Mouse (Mus musculus) cerebellum, adult 2 months (tissue): ENCODE measurements at regions not wholly inside any gene's neighbourhood (a gene's known extent, or its start where the extent isn't known, plus 50 kb on each side); places are given as distances from the start of the nearest gene placed in this dataset.

Experiments
- DNase-seq, 2 experiments: peaks; one replicate each; pipeline ENCODE4 v3.0.0; 2021
- H3K27ac ChIP-seq: fragments of 200-500 bp; 2 replicates; pipeline ENCODE4 v1.5.1; 2012; ENCODE audit warnings: low read length, control low read depth, inconsistent platforms; ENCODE audit not compliant: insufficient read depth
- H3K27me3 ChIP-seq: fragments of 200-500 bp; 2 replicates; pipeline ENCODE4 v1.6.1; 2012; ENCODE audit warnings: inconsistent platforms, mild to moderate bottlenecking, low read length, moderate library complexity; ENCODE audit not compliant: control insufficient read depth, insufficient read depth
- H3K4me1 ChIP-seq: fragments of 200-500 bp; 2 replicates; pipeline ENCODE4 v1.6.1; 2011; ENCODE audit warnings: low read length; ENCODE audit not compliant: control insufficient read depth, insufficient read depth
- H3K4me3 ChIP-seq: fragments of 200-500 bp; replicated peaks from 2 replicates; pipeline ENCODE3; 2011; ENCODE audit warnings: mild to moderate bottlenecking, low read depth, low read length, control low read depth; ENCODE audit not compliant: insufficient read depth
- CTCF ChIP-seq: fragments of 200-500 bp; IDR thresholded peaks from 2 replicates; pipeline ENCODE4 v1.5.1; 2011; ENCODE audit warnings: low read depth, mild to moderate bottlenecking, control low read depth, low read length, moderate library complexity, borderline replicate concordance; ENCODE audit not compliant: insufficient read depth
- POLR2A ChIP-seq: fragments of 200-500 bp; IDR thresholded peaks from 2 replicates; pipeline ENCODE4 v1.6.1; 2011; ENCODE audit warnings: low read length, control low read depth, borderline replicate concordance; ENCODE audit not compliant: insufficient read depth
- WGBS: fragments of 180-500 bp; shearing (Covaris S2); methylation state at CpG from one replicate; pipeline ENCODE4 v1.1.7; 2018; 5-methylcytosine and 5-hydroxymethylcytosine counted together

DNA sequence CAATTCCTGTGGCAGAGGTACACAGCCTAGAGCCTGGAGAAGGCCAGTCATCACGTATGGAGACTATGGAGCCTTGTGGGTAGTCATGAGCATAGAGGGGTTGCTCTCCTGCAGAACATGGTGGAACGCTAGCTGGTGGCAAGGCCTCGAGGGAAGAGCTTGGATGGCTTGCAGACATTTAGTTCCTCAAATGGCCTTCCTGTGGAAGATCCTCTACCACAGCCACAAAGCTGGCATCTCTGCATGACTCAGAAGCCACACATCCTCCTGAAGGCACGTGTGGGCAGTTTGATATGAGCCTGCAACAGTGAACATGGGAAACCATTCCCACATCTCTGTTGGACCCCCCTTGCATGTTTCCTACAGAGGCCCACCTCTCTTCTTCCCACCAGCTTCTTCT lies 547.9 kb upstream of the Lrrc6 start:
- Histone ChIP-seq H3K4me3 (no peak overlapping the region), H3K27me3 (no peaks in the 10 kb centered on the region; the same call in 1 of the 2 replicates), H3K27ac (no peak overlapping the region), H3K4me1 (peaks cover 6% of the 10 kb centered on the region; the same call in 1 of the 2 replicates)
- TF ChIP-seq POLR2A = no peak
- TF ChIP-seq CTCF = no peak
- WGBS = 91% methylated on average over 4 of the region's 4 CpGs
- DNase-seq = no peak

DNA sequence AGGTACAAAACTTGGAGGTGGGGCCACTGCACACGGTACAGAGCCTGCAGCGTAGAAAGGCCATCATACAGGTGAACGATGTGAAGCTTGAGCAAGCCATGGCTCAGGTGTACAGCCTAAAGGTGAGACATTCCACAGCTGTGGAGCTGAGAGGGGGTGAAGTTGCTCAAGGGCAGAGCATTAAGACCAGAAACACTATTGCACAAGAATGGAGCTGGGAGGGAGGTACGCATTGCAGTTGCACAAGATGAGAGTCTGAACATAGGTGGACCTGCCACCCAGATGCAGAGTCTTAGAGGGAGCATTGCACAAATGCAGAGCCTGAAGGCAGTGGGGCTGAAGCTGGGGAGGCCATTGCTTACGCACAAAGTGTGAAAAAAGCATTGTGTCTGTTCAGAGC lies 547.4 kb upstream of the Lrrc6 start:
- H3K27me3 ChIP-seq = no peaks in the 10 kb centered on the region; the same call in 1 of the 2 replicates
- no peak overlapping the region for H3K27ac ChIP-seq
- no peak for DNase-seq
- H3K4me3 ChIP-seq = no peak overlapping the region
- H3K4me1 ChIP-seq = peaks cover 6% of the 10 kb centered on the region; the same call in 1 of the 2 replicates
- TF ChIP-seq POLR2A (no peak), CTCF (no peak)
- WGBS = 100% methylated on average over 5 of the region's 5 CpGs

DNA sequence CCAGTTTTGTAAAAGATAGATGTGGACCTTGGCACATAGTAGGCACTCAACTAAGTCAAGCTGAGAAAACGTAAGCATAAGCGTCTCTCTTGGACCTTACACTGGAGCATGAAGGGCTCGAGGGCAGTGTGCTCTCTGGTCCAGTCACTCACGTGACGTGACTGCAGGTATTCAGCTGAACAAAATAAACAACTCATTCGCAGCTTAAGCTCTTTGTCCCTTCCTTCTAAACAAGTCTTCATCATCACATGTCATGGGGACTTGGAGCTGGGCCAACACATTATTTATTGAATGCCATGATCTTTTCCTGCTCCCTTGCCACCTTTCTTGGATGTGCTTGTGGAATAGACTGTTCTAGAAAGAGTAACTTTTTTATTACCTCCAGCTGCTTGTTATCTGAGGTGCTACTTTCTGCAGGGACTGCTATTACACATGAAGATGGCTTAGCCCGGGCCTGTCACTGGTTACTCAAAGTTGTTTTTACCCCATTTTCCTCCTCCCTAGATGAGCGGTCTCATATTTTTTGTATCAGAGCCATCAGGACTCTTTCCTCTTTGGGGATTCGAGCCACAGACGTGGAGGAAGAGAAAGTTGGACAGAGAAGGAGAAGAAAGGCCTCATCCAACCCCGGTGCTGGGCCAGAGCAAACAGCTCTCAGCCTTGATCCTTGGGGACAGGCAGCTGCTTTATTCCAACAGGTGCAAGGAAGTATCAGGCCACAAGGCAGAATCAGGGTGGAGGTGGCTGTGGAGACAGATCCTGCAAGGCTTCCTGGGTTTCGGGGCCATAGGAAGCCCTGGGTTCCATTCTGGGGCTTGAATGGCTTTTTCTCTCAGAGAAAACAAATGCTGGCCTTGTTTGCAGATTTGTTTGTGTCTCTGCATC lies 545.5 kb upstream of the Lrrc6 start:
- 87% methylated on average over 12 of the region's 12 CpGs for WGBS

DNA sequence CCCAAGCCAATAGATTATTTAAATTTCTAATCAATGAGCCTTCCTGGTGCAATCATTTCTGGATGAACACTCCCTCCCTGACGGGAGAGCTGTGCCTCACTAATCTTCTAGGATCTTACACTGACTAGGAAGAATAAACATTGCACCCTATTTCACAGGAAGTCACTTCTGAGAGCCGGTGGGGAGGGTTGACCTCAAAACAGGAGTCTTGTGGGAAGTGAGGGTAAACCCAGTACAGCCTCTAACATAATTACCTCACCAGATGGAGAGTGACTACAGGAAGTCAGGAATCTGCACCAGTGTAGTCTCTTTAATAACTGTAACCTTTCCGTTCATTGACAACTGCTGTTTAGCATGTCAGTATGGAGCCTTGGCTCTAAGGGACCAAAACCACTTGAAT lies 544.6 kb upstream of the Lrrc6 start:
- TF ChIP-seq POLR2A = no peak
- DNase-seq = peak in 1 of 2 experiments; percentile 44
- Histone ChIP-seq H3K4me1 (peaks cover 8% of the 10 kb centered on the region; the same call in 1 of the 2 replicates), H3K4me3 (no peak overlapping the region), H3K27me3 (no peaks in the 10 kb centered on the region; the same call in 1 of the 2 replicates), H3K27ac (no peak overlapping the region)
- WGBS = 24% methylated on average over 3 of the region's 3 CpGs

More for the DNA sequence above, 545.5 kb upstream of the Lrrc6 start:
- no peak for TF ChIP-seq POLR2A
- no peaks in the 10 kb centered on the region; the same call in 1 of the 2 replicates for H3K27me3 ChIP-seq
- H3K4me1 ChIP-seq = peaks cover 6% of the 10 kb centered on the region; the same call in 1 of the 2 replicates
- H3K4me3 ChIP-seq = no peak overlapping the region
- 0 out of 2 replicates have a peak overlapping the region, but pooled peaks have one; percentile 21 for H3K27ac ChIP-seq
- no peak for DNase-seq

DNA sequence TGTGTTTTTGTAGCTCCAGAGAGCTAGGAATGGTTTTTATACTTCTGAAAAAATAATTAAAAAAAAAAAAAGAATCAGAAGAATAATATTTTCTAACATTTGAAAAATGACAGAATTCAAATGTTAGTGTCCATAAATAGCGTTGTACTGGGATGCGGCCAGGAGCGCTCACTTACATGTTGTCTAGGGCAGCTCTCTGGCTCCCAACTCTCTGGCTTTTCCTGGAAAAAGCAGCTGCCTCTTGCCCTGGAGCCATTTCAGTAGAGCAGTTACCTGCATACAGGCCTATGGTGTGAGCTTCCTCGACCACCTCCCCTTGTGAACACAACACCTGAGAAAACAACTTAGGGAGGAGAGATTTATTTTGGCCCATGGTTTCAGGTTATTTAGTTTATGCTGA lies 544.1 kb upstream of the Lrrc6 start:
- TF ChIP-seq CTCF (no peak), POLR2A (no peak)
- H3K4me1 ChIP-seq = peaks cover 8% of the 10 kb centered on the region
- DNase-seq = no peak
- H3K27me3 ChIP-seq = no peaks in the 10 kb centered on the region; the same call in 1 of the 2 replicates
- WGBS = 94% methylated on average over 4 of the region's 4 CpGs
- no peak overlapping the region for H3K27ac ChIP-seq
- H3K4me3 ChIP-seq = no peak overlapping the region

DNA sequence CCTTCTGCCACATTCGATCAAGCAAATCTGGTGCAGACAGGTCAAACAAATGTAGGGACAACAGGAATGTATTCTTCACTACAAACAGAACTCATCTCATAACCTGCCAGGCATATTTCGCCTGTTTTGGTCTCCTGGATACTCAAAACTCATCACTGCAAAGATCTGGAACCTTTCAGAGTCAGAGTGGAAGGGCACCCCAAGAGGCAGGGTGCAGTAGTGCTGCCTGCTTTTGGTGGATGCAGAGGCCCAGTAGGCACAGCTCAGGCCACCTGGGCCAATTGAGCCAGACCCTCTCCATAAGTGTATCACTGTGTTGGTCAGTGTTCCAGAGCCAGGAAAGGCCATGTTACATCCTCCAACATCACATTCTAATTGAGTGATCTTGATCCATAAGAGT lies 541.4 kb upstream of the Lrrc6 start:
- peaks cover 8% of the 10 kb centered on the region for H3K4me1 ChIP-seq
- TF ChIP-seq CTCF (no peak), POLR2A (no peak)
- no peak for DNase-seq
- H3K27ac ChIP-seq = no peak overlapping the region
- H3K4me3 ChIP-seq = no peak overlapping the region
- 96% methylated on average over 2 of the region's 2 CpGs for WGBS
- H3K27me3 ChIP-seq = no peaks in the 10 kb centered on the region

DNA sequence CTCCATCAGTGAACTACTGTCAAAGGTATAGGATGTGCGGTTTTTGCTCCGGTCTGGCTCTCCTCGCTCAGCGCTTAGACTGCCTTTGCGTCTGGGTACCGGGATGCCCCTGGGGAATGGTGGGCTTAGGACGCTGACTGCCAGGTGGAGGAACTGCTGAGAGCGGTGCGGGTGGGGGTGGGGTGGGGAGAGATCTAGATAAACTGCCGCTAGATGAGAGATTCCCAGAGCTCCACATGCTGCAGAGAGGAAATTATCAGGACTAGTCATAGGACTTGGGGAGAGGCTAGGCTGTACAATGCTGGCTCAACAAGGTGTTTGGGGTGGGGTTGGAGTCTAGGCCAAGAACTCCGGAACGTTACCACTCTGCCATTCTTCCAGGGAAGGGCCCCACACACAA lies 539.5 kb upstream of the Lrrc6 start:
- WGBS = 64% methylated on average over 12 of the region's 12 CpGs
- no peak for DNase-seq
- peaks cover 2% of the 10 kb centered on the region for H3K4me1 ChIP-seq

DNA sequence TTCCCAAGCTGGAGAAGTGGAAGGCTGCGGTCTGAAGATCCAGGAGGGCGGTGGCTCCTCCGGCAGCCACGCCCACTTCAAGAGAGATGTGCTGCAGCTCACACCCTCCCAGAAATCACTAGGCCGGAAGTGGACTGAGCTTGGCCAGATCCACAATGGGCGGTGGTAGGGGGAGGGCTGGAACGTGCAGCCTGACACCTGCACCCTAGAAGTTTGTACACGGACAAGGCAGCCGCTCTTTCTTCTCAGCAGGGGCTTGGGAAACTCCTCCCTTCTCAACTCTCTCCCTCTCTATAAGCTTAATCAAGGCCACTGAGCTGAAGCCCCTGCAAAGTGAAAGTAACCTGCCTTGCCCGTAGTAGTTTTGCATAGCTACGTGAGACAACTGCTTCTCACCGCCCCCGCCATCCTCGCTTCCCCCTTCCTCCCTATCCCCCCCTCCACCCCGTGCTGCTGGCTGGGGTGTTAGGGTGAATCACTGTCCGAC lies 538.8 kb upstream of the Lrrc6 start:
- H3K27ac ChIP-seq = no peak overlapping the region
- H3K4me1 ChIP-seq = peaks cover 2% of the 10 kb centered on the region
- peak; percentile 32 for DNase-seq
- H3K4me3 ChIP-seq = peak overlapping the region; percentile 56
- no peak for TF ChIP-seq POLR2A
- no peak for TF ChIP-seq CTCF
- H3K27me3 ChIP-seq = no peaks in the 10 kb centered on the region
- 10% methylated on average over 16 of the region's 16 CpGs for WGBS

More for the DNA sequence above, 539.5 kb upstream of the Lrrc6 start:
- Histone ChIP-seq H3K27me3 (no peaks in the 10 kb centered on the region), H3K4me3 (no peak overlapping the region), H3K27ac (no peak overlapping the region)
- no peak for TF ChIP-seq POLR2A
- TF ChIP-seq CTCF = no peak
